Mouse (Mus musculus) midbrain, embryonic 13.5 days (tissue): ENCODE measurements at regions not wholly inside any gene's neighbourhood (a gene's known extent, or its start where the extent isn't known, plus 50 kb on each side); places are given as distances from the start of the nearest gene placed in this dataset.

Source experiments
- ATAC-seq: fragments of 200-750 bp; cut with Nextera tagmentation; 2 replicates; pipeline ENCODE4 v1.8.0; 2017; ENCODE audit warnings: mild to moderate bottlenecking, moderate TSS enrichment, moderate library complexity
- H3K27ac ChIP-seq: fragments of 300-500 bp; sonication (generic); 2 replicates; pipeline ENCODE4 v1.5.1; 2015; ENCODE audit warnings: inconsistent platforms, mild to moderate bottlenecking, moderate library complexity
- H3K27me3 ChIP-seq: fragments of 300-500 bp; sonication (generic); 2 replicates; pipeline ENCODE4 v1.6.1; 2015; ENCODE audit warnings: mild to moderate bottlenecking, inconsistent platforms
- H3K36me3 ChIP-seq: fragments of 300-500 bp; sonication (generic); 2 replicates; pipeline ENCODE4 v1.6.1; 2015; ENCODE audit warnings: mild to moderate bottlenecking, inconsistent platforms
- H3K4me1 ChIP-seq: fragments of 300-500 bp; sonication (generic); replicated peaks from 2 replicates; pipeline ENCODE4 v1.6.1; 2015; ENCODE audit warnings: inconsistent platforms
- H3K4me2 ChIP-seq: fragments of 300-500 bp; sonication (generic); replicated peaks from 2 replicates; pipeline ENCODE4 v1.6.1; 2015; ENCODE audit warnings: moderate library complexity, mild to moderate bottlenecking, inconsistent platforms
- H3K4me3 ChIP-seq: fragments of 300-500 bp; sonication (generic); replicated peaks from 2 replicates; pipeline ENCODE4 v1.5.1; 2015; ENCODE audit warnings: mild to moderate bottlenecking, inconsistent platforms
- H3K9ac ChIP-seq: fragments of 300-500 bp; sonication (generic); replicated peaks from 2 replicates; pipeline ENCODE4 v1.6.1; 2015; ENCODE audit warnings: mild to moderate bottlenecking, inconsistent platforms
- H3K9me3 ChIP-seq: fragments of 300-500 bp; sonication (generic); 2 replicates; pipeline ENCODE4 v1.6.1; 2016; ENCODE audit warnings: mild to moderate bottlenecking, inconsistent platforms
- WGBS: fragments of 180-500 bp; shearing (Covaris S2); methylation state at CpG from one replicate; pipeline ENCODE4 v1.1.7; 2015; 5-methylcytosine and 5-hydroxymethylcytosine counted together

DNA sequence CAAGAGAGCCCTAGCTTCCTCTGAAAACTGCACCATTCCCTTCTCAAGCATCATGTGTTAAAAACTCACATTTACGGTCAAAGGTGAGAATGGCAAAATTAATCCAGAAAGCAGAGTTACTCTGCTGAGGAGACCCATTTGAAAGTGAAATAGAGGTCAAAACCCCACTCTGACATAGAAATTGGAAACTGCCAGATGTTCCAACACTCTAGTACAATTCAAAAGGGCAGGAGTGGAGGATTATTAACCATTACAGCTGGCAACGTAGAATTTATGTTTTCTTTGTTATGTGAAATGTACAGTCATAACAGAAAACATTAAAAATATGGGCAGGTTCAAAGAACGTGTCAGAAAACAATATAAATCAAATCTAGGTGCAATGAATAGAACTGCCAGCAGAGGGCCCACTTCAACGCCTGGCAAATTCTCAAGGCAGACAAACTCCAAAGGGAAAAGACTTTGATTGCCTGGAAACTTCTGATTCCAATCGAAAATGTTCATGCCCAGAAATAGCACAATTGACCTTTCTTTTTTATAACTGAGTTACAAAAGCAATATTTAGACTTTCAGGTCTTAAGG lies 54.2 kb upstream of the Rfpl4b start:
- H3K9ac ChIP-seq, result no peak overlapping the region
- WGBS, result 23% methylated on average over 5 of the region's 5 CpGs
- H3K4me2 ChIP-seq, result no peak overlapping the region
- H3K4me3 ChIP-seq, result no peak overlapping the region
- H3K9me3 ChIP-seq, result no peaks in the 10 kb centered on the region
- no peak for ATAC-seq
- no peaks in the 10 kb centered on the region for H3K27me3 ChIP-seq
- no peak overlapping the region for H3K27ac ChIP-seq
- no peaks in the 10 kb centered on the region for H3K4me1 ChIP-seq
- H3K36me3 ChIP-seq, result no peaks in the 10 kb centered on the region

DNA sequence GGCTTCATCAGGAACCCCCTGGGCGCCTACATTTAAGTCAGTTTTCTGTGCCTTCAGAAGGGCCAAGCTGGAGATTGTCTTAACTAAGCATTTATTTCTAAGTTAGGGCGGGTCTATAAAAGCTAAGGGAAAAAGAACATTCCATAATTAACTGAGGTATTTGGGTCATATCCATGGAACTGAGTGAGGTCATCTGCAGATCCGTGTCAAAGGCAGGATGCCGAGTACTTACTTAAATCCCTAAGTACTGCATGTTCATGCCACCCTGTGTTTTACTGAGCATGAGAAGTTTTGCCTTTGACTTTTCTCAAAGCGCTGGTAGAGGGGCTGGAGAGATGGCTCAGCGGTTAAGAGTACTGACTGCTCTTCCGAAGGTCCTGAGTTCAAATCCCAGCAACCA lies 57.7 kb upstream of the Rfpl4b start:
- ATAC-seq, result no peak
- Histone ChIP-seq H3K9ac (no peak overlapping the region), H3K4me2 (no peak overlapping the region), H3K9me3 (no peaks in the 10 kb centered on the region), H3K36me3 (no peaks in the 10 kb centered on the region), H3K27ac (no peak overlapping the region), H3K4me3 (no peak overlapping the region), H3K27me3 (no peaks in the 10 kb centered on the region), H3K4me1 (no peaks in the 10 kb centered on the region)
- 93% methylated on average over 7 of the region's 7 CpGs for WGBS

DNA sequence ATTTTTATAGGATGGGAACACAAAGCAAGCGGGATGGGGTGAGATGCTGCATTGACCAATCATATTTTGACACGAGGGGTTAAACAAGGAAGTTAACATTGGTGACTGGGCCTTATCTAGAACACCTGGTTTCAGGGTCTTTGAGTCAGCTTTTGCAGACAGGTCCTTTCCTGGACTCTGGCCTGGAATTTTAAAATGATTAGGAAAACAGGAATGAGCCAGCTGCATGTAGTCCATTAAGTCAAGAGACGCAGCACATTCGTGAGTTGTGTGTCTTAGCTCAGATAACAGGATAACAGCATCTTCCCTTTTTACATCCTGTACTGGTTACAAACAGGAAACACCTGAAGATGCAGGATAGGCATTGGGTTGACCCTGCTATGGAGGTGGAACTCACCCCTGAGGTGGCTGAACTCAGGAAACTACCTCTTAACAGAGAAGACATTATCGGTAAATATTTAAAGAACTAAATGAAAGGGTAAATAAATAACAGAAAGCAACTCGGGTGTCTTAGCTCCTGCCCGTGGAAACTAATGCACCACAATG lies 59.1 kb upstream of the Rfpl4b start:
- ATAC-seq, result no peak
- Histone ChIP-seq H3K27me3 (no peaks in the 10 kb centered on the region), H3K9me3 (no peaks in the 10 kb centered on the region), H3K4me2 (no peak overlapping the region), H3K27ac (no peak overlapping the region), H3K4me3 (no peak overlapping the region), H3K9ac (no peak overlapping the region), H3K4me1 (no peaks in the 10 kb centered on the region), H3K36me3 (no peaks in the 10 kb centered on the region)
- WGBS, result 88% methylated on average over 7 of the region's 7 CpGs

DNA sequence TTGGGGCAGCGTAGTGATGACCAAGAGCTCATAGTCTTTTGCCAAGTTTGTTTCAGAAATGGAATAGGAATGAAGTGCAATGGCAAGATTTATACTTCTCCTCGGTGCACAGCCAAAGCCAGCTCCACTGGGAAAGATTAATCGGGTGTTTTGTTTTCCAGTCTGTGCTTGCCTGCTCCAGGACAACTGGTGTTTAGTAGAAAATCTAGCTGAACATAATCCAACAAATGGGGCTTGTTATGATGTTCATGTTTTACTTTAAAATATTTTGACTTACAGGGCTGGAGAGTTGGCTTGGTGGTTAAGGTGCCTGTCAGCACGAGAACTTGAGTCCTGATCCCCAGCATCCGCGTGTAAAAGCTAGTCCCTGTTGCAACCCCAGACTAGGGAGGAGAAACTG lies 60.6 kb upstream of the Rfpl4b start:
- Histone ChIP-seq H3K9ac (no peak overlapping the region), H3K27me3 (no peaks in the 10 kb centered on the region), H3K4me2 (no peak overlapping the region), H3K9me3 (no peaks in the 10 kb centered on the region), H3K27ac (no peak overlapping the region), H3K36me3 (no peaks in the 10 kb centered on the region), H3K4me1 (no peaks in the 10 kb centered on the region), H3K4me3 (no peak overlapping the region)
- 92% methylated on average over 6 of the region's 6 CpGs for WGBS
- no peak for ATAC-seq

DNA sequence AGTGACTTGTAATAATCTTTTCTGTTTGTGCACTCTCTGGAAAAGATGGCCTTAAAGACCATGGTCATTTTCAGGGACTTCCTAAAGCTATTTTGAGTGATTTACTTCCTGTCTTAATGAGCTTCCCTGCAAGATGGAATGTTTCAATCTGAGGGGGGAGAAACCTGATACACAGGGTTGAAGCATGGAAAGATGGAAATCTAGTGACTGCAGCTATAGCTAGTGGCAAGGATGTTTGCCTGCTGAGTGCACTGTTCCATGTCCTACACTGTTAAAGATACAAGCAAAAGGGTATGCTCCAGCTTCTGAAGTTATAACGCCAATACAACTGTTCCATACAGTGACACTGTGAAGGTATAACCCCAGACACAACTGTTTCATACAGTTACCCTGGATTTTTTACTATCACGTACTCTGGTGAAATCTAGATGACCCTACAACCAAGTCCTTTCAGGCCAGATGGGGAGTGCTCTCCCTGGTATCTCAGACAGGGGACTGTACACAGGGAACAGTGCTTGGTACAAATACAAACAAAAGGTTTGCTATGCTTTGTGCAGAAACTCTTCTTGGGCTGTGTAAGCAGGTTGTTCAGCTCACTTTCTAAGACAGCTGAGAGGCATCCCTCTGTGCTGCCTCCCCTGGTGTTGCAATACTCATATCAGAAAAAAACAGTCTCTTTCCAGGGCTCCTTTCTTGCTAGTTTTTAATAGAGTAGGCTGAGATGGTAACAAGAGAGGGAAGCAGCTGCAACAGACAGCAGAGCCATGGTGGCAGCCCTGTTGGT lies 62.4 kb upstream of the Rfpl4b start:
- Histone ChIP-seq H3K4me2 (no peak overlapping the region), H3K4me3 (no peak overlapping the region), H3K27me3 (no peaks in the 10 kb centered on the region), H3K4me1 (no peaks in the 10 kb centered on the region), H3K9ac (no peak overlapping the region), H3K27ac (no peak overlapping the region), H3K36me3 (no peaks in the 10 kb centered on the region), H3K9me3 (no peaks in the 10 kb centered on the region)
- ATAC-seq, result no peak
- 89% methylated on average over 2 of the region's 2 CpGs for WGBS

DNA sequence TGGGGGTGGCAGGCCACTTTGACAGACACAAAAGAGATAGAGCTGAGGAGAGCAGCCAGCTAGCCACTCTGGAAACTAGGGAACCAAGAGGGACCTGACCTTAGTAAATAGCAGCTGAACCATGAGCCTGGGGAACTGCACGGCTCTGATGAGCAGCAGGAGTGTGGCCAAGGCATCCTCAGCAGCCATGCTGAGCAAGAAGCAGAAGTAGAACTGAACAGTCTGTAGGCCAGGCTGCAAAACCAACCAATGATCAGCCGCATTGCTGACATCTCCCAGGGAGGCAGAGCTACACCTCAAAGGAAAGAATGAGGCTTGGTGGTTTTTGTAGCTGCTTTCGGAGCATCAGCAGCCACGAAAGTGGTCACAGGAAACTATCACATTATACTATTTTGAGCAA lies 63.1 kb upstream of the Rfpl4b start:
- H3K36me3 ChIP-seq, result no peaks in the 10 kb centered on the region
- H3K4me3 ChIP-seq, result no peak overlapping the region
- H3K9ac ChIP-seq, result no peak overlapping the region
- H3K27me3 ChIP-seq, result no peaks in the 10 kb centered on the region
- no peak overlapping the region for H3K4me2 ChIP-seq
- H3K4me1 ChIP-seq, result no peaks in the 10 kb centered on the region
- no peaks in the 10 kb centered on the region for H3K9me3 ChIP-seq
- no peak for ATAC-seq
- no peak overlapping the region for H3K27ac ChIP-seq
- 73% methylated on average over 4 of the region's 4 CpGs for WGBS

DNA sequence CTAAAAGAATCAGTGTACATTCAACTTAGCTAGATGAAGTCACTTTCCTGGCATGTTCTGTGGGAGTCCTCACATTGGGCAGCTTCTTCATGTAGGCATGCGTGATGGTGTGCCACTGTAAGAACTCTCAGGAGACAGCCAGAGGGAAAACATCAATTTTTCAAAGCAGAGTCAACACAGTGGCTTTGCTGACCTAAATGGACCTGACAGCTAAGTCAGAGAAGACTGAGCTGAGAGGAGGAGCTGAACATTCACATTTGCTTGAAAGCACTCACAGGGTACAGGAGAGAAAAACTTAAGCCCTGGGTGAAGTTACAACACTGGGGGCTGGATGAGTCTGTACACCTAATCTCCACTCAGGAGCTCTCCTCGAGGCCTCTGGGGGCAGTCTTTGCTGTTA lies 64.9 kb upstream of the Rfpl4b start:
- WGBS, result 63% methylated on average over 2 of the region's 2 CpGs
- Histone ChIP-seq H3K4me2 (no peak overlapping the region), H3K4me1 (no peaks in the 10 kb centered on the region)

DNA sequence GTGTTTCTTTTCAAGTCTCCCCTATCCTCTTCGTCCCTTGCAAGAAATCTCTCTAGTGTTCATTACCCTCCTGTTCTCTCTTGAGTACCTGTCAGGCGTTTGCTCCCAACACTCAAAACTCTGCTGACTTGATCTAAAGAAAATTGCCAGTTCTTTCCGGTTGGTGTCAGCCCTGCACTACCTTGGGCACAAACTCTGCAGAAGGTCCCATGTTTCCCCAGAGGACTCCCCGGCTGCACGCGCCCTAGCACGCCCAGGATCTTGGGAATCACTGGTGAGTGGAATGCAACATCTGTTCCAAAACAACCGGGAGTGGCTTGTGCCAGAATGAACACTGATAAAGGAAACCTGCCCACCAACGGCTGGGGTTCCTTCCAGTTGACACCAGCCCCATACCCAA lies 66.3 kb upstream of the Rfpl4b start:
- Histone ChIP-seq H3K27ac (no peak overlapping the region), H3K4me1 (no peaks in the 10 kb centered on the region), H3K9ac (no peak overlapping the region), H3K36me3 (no peaks in the 10 kb centered on the region), H3K4me3 (no peak overlapping the region), H3K9me3 (no peaks in the 10 kb centered on the region), H3K4me2 (no peak overlapping the region), H3K27me3 (no peaks in the 10 kb centered on the region)
- ATAC-seq, result no peak
- 90% methylated on average over 9 of the region's 9 CpGs for WGBS

More for the DNA sequence above, 64.9 kb upstream of the Rfpl4b start:
- no peak overlapping the region for H3K9ac ChIP-seq
- no peak for ATAC-seq
- no peak overlapping the region for H3K4me3 ChIP-seq
- H3K9me3 ChIP-seq, result no peaks in the 10 kb centered on the region
- no peaks in the 10 kb centered on the region for H3K27me3 ChIP-seq
- H3K36me3 ChIP-seq, result no peaks in the 10 kb centered on the region
- no peak overlapping the region for H3K27ac ChIP-seq

DNA sequence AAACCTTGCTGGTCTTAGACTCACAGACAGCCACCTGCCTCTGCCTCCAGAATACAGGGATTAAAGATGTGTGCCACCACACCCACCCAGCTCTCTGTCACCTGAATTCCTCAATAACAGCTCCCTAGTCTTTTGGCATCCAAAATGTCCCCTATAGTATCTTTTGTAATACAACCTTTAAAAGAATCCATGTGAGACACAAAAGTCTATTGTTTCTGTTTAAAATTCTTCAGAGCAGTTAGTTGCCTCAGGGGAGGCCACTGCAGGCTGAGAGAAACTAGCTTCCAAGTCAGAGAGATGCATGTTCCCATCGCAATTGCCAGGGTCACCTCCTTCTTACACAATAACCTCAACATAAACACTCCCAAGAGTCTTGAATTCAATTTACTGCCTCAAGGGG lies 70.6 kb upstream of the Lama4 start:
- no peak for ATAC-seq
- H3K27ac ChIP-seq, result no peak overlapping the region
- 64% methylated on average over 1 of the region's 1 CpGs for WGBS

DNA sequence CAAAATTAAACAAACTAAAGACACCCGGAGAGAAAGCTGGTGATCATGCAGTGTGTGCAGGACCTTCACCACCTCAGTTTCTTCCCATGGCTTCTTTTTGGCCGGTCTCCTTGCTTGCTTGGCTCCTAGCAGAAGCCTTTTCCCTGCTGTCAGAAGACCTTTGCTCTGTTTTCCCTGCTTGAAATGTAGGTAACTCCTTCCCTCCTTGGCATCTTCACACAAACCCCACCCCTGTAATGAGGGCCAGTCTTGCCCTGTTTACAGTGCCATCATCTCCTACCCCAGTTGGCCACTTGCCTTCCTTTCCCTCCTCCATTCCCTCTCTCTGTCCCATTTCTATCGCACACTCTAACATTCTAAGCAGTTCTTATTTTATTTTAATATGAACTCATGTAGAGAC lies 69.7 kb upstream of the Lama4 start:
- no peak overlapping the region for H3K27ac ChIP-seq
- no peaks in the 10 kb centered on the region for H3K9me3 ChIP-seq
- WGBS, result 84% methylated on average over 3 of the region's 3 CpGs
- H3K4me3 ChIP-seq, result no peak overlapping the region
- no peaks in the 10 kb centered on the region for H3K27me3 ChIP-seq
- H3K9ac ChIP-seq, result no peak overlapping the region
- no peaks in the 10 kb centered on the region for H3K36me3 ChIP-seq
- no peak for ATAC-seq
- H3K4me2 ChIP-seq, result no peak overlapping the region
- H3K4me1 ChIP-seq, result no peaks in the 10 kb centered on the region

More for the DNA sequence above, 70.6 kb upstream of the Lama4 start:
- H3K36me3 ChIP-seq, result no peaks in the 10 kb centered on the region
- no peaks in the 10 kb centered on the region for H3K4me1 ChIP-seq
- H3K4me3 ChIP-seq, result no peak overlapping the region
- H3K9ac ChIP-seq, result no peak overlapping the region
- no peaks in the 10 kb centered on the region for H3K9me3 ChIP-seq
- H3K27me3 ChIP-seq, result no peaks in the 10 kb centered on the region
- no peak overlapping the region for H3K4me2 ChIP-seq

DNA sequence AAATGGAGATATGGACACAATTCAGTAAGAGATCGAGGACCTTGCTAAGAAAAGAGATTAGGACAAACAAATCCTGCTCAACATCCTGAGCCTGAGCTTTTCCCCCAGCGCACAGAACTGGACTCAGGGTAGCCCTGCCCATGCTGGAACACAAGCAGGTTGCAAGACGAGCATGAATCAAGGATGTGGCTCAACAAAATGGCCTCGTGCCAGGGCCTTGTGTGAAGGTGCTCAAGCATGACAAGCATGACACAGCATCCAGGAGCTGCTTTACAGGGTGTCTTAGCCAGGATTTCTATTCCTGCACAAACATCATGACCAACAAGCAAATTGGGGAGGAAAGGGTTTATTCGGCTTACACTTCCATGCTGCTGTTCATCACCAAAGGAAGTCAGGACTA lies 67.7 kb upstream of the Lama4 start:
- H3K9ac ChIP-seq, result no peak overlapping the region
- H3K4me1 ChIP-seq, result no peaks in the 10 kb centered on the region
- no peaks in the 10 kb centered on the region for H3K36me3 ChIP-seq
- WGBS, result 59% methylated on average over 5 of the region's 5 CpGs
- H3K4me2 ChIP-seq, result no peak overlapping the region
- H3K27ac ChIP-seq, result no peak overlapping the region
- H3K27me3 ChIP-seq, result no peaks in the 10 kb centered on the region
- no peaks in the 10 kb centered on the region for H3K9me3 ChIP-seq
- H3K4me3 ChIP-seq, result no peak overlapping the region
- no peak for ATAC-seq

DNA sequence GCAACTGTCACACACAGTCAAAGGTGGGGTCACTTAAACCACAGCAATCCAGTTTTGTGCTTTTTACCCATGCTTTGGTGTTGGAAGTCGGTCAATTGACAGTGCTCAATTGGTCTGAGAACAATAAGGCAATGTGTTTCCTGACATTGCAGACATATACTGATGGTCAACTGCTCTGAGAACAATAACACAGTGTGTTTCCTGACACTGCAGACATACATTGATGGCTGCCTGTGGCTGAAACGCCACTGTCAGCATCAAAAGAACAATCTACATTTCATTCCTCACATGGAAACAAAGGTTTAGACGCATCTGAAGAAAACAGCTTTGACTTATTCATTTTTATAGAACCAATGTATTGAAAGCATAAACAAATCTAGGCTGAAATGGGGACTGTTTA lies 59.2 kb upstream of the Lama4 start:
- Histone ChIP-seq H3K9me3 (no peaks in the 10 kb centered on the region), H3K27ac (no peak overlapping the region), H3K9ac (no peak overlapping the region), H3K4me2 (no peak overlapping the region), H3K36me3 (no peaks in the 10 kb centered on the region), H3K4me1 (no peaks in the 10 kb centered on the region), H3K27me3 (no peaks in the 10 kb centered on the region), H3K4me3 (no peak overlapping the region)
- no peak for ATAC-seq
- WGBS, result 46% methylated on average over 3 of the region's 3 CpGs

DNA sequence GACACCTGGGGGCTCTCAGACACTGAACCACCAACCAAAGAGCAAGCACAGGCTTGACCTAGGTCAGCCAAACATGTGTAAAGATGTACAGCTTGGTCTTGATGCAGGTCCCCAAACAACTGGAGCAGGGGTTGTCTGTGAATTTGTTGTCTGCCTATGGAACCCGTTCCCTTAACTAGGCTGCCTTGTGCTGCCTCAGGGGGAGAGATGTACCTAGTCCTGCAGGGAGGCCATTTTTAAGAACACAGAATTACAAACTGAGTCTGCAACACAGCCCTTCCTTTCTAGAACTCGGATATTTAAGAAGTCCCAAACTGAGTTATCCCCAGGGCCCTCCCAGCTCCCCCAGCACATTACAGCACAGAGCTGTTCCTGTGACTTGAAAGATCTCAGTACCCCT lies 57.5 kb upstream of the Lama4 start:
- Histone ChIP-seq H3K9me3 (no peaks in the 10 kb centered on the region), H3K4me3 (no peak overlapping the region), H3K27me3 (no peaks in the 10 kb centered on the region), H3K4me2 (no peak overlapping the region), H3K36me3 (no peaks in the 10 kb centered on the region), H3K9ac (no peak overlapping the region), H3K4me1 (no peaks in the 10 kb centered on the region), H3K27ac (no peak overlapping the region)
- WGBS, result 78% methylated on average over 2 of the region's 2 CpGs
- ATAC-seq, result no peak
